Mouse (Mus musculus): ENCODE data around the gene Serpina3k. TPM values are rescaled to one million over a fixed set of nuclear protein-coding genes. Genes with fewer than 3 reads are reported as not detected.

Gene Serpina3k
- polyA plus RNA-seq (2017; shearing (Covaris generic)) = not detected

GRCm38 (mm10) chr12:104338226-104338625 lies at the start of gene Serpina3k, which contains the start of gene Serpina3m:
Gene Serpina3k, plus strand, starts transcription at chr12:104338486.
Gene Serpina3m, plus strand, starts transcription at chr12:104338486.

GRCm38 (mm10) chr12:104314253-104314652 lies 24.0 kb upstream of the Serpina3k start, which contains the start of gene Serpina3j:
Gene Serpina3j, plus strand, starts transcription at chr12:104314553.

Other genes starting within 250 kb of the Serpina3k start
- not detected for gene Serpina5, start 237.4 kb upstream of the Serpina3k start, polyA plus RNA-seq (2017; shearing (Covaris generic))
- gene Serpina3a, start 225.8 kb upstream of the Serpina3k start, polyA plus RNA-seq (2017; shearing (Covaris generic)) = not detected
- gene Serpina3b, start 210.5 kb upstream of the Serpina3k start, polyA plus RNA-seq (2017; shearing (Covaris generic)) = not detected
- not detected for gene Serpina3c, start 184.6 kb upstream of the Serpina3k start, polyA plus RNA-seq (2017; shearing (Covaris generic))
- not detected for gene Serpina3f, start 123.9 kb upstream of the Serpina3k start, polyA plus RNA-seq (2017; shearing (Covaris generic))
- gene Serpina3g, start 102.2 kb upstream of the Serpina3k start, polyA plus RNA-seq (2017; shearing (Covaris generic)) = 0.83 TPM
- not detected for gene Serpina3i, start 75.4 kb upstream of the Serpina3k start, polyA plus RNA-seq (2017; shearing (Covaris generic))
- not detected for gene Serpina3j, start 23.9 kb upstream of the Serpina3k start, polyA plus RNA-seq (2017; shearing (Covaris generic))
- gene Serpina3m, start within 50 bp of the Serpina3k start, polyA plus RNA-seq (2017; shearing (Covaris generic)) = not detected
- not detected for gene Serpina3n, start 68.2 kb downstream of the Serpina3k start, polyA plus RNA-seq (2017; shearing (Covaris generic))
- not detected for gene Gsc, start 134.8 kb downstream of the Serpina3k start, polyA plus RNA-seq (2017; shearing (Covaris generic))

Measured in naive thymus-derived CD4-positive, alpha-beta T cell, adult 5 months (primary cell).